Mouse (Mus musculus): ENCODE data around the gene Ggta1. TPM values are rescaled to one million over a fixed set of nuclear protein-coding genes. Genes with fewer than 3 reads are reported as not detected.

Gene Ggta1
- polyA plus RNA-seq, 1 experiment, result 16.2 TPM

- no peak overlapping the region for H3K4me3 ChIP-seq (replicated peaks; ENCODE audit: control insufficient read depth, low read depth, low read length)
- H3K27ac ChIP-seq (ENCODE audit: control insufficient read depth, insufficient read depth, low read depth, low read length, poor library complexity), result no peak overlapping the region; the same call in 1 of the 2 replicates
- no peak for TF ChIP-seq CTCF (IDR thresholded peaks at IDR 0.05; ENCODE audit: control insufficient read depth, insufficient read depth, low read length)
- TF ChIP-seq POLR2A (IDR thresholded peaks at IDR 0.05; ENCODE audit: borderline replicate concordance, control insufficient read depth, low read depth, low read length), result no peak
- WGBS, result 37% methylated on average over 4 of the region's 4 CpGs
- H3K4me1 ChIP-seq (ENCODE audit: control insufficient read depth, insufficient read depth, low read length), result peaks cover 5% of the 10 kb centered on the region; the same call in 1 of the 2 replicates
These were observed 29.6 kb downstream of the Ggta1 start for GRCm38 (mm10) chr2:35433428-35433827.

DNA sequence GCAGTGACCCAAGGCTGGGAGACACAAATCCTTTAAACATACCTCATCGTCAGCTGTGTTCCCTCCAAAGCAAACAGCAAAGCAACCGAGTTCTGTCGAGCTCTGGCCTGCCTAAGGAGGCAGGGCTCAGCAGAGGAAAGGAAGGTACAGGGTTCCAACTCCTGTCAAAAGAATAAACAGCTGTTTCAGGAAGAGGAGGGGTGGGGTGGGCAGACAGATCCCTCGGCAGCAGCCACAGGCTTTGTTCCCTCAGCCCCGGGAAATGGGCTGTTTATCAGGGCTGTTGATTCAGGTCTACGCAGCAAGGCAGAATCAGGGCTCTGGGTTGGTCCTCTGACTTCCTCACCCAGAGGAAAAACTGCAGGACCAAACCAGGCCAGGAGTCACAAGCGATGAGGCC, 30.6 kb downstream of the Ggta1 start:
- Histone ChIP-seq H3K4me3 (replicated peaks; ENCODE audit: control insufficient read depth, low read depth, low read length) (no peak overlapping the region), H3K27ac (ENCODE audit: control insufficient read depth, insufficient read depth, low read depth, low read length, poor library complexity) (no peak overlapping the region), H3K4me1 (ENCODE audit: control insufficient read depth, insufficient read depth, low read length) (peaks cover 7% of the 10 kb centered on the region)
- no peak for TF ChIP-seq POLR2A (IDR thresholded peaks at IDR 0.05; ENCODE audit: borderline replicate concordance, control insufficient read depth, low read depth, low read length)
- WGBS, result 40% methylated on average over 7 of the region's 7 CpGs

DNA sequence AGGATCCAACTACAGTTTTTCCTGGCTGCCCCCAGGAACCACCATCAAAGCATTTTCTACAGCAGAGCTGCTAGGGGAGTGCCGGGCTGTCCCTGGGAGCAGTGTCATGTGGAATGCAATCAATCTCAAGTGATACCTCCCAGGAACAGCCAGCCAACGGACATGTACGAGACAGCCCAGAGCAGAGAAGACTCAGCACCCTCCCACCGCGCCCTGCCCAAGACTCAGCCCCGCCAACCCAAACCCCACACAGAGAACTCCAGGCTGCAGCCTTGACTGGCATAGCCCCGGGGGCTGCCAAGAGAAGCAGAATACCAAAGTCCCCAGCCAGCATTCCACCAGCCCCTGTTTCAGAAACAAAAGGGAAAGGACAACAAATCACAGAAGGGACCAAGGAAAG, 31.0 kb downstream of the Ggta1 start:
- H3K4me1 ChIP-seq (ENCODE audit: control insufficient read depth, insufficient read depth, low read length), result peaks cover 7% of the 10 kb centered on the region
- TF ChIP-seq CTCF (IDR thresholded peaks at IDR 0.05; ENCODE audit: control insufficient read depth, insufficient read depth, low read length) (no peak), POLR2A (IDR thresholded peaks at IDR 0.05; ENCODE audit: borderline replicate concordance, control insufficient read depth, low read depth, low read length) (no peak)
- H3K4me3 ChIP-seq (replicated peaks; ENCODE audit: control insufficient read depth, low read depth, low read length), result no peak overlapping the region
- no peak overlapping the region for H3K27ac ChIP-seq (ENCODE audit: control insufficient read depth, insufficient read depth, low read depth, low read length, poor library complexity)
- 83% methylated on average over 7 of the region's 7 CpGs for WGBS

DNA sequence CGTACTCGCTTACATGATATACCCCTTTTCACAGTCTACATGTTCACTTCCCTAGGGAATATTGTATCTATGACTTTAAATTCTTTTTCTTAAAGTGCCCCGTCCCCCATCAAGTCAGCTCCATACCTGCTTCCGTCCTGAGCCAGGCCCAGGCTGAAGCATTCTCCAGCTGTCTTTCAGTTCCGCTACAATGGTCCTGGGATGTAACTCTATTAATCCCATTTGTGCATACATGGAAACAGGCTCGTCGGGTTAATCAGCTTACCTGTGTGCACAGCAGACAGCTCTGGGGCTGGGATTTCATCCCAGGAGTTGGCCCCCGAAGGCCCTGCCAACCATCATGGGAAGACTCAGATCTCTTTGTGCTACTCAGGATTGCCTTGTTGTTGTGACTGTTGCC, 32.2 kb downstream of the Ggta1 start:
- WGBS, result 89% methylated on average over 8 of the region's 8 CpGs
- Histone ChIP-seq H3K4me3 (replicated peaks; ENCODE audit: control insufficient read depth, low read depth, low read length) (no peak overlapping the region), H3K4me1 (ENCODE audit: control insufficient read depth, insufficient read depth, low read length) (peaks cover 5% of the 10 kb centered on the region), H3K27ac (ENCODE audit: control insufficient read depth, insufficient read depth, low read depth, low read length, poor library complexity) (no peak overlapping the region)
- TF ChIP-seq CTCF (IDR thresholded peaks at IDR 0.05; ENCODE audit: control insufficient read depth, insufficient read depth, low read length) (no peak), POLR2A (IDR thresholded peaks at IDR 0.05; ENCODE audit: borderline replicate concordance, control insufficient read depth, low read depth, low read length) (no peak)

DNA sequence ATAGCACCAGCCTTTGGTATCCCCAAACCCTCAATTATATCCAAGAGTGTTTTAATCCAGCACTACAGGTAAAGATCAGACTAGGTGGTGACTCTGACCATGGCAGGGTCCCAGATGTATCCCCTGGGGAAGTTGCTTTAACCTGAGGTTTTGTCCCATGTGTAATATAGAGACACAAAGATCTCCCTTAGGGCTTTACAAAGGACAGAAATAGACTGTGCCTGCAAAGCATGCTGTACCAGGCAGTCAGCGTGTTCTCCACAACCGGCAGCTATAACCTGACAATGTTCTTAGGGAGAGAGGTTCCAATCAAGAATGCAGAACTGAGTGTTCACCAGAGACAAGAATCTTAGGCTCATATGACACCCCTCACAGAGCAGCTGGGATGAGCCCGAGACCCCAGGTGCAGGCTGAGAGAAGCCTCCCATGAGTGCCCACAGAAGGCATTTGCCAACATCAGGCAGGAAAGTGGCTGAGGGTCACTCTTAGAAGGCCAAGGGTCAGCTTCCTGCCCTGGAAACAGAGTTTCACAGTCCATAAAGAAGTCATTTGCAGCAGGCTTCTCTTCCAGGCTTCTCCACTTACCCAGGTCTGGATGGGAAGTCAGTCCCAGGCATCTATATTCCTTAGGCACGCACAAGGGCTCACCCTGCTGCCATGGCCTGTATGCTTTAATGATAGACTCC, 34.3 kb downstream of the Ggta1 start:
- H3K4me3 ChIP-seq (replicated peaks; ENCODE audit: control insufficient read depth, low read depth, low read length), result no peak overlapping the region
- WGBS, result 79% methylated on average over 4 of the region's 4 CpGs
- no peak overlapping the region for H3K27ac ChIP-seq (ENCODE audit: control insufficient read depth, insufficient read depth, low read depth, low read length, poor library complexity)
- H3K4me1 ChIP-seq (ENCODE audit: control insufficient read depth, insufficient read depth, low read length), result peaks cover 4% of the 10 kb centered on the region
- no peak for TF ChIP-seq CTCF (IDR thresholded peaks at IDR 0.05; ENCODE audit: control insufficient read depth, insufficient read depth, low read length)

DNA sequence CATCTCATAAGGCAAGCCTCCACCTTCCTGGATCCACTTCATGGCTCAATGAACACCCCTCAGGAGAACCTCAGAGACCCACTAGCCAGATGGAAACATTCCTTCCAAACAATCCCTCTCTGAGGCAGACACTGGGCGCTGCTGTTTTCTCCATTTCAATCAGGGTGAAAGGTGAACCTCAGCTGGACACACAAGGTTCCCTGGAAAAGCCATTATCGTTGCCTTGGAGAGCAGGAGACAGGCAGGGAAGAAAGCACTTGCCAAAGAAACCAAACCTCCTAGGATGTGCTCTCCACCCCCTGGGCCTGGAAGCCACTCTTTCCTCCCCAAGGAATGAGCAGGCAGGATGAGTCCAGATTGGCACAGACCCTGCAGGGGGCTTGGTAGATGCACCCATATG, 35.5 kb downstream of the Ggta1 start:
- Histone ChIP-seq H3K4me3 (replicated peaks; ENCODE audit: control insufficient read depth, low read depth, low read length) (no peak overlapping the region), H3K27ac (ENCODE audit: control insufficient read depth, insufficient read depth, low read depth, low read length, poor library complexity) (no peak overlapping the region), H3K4me1 (ENCODE audit: control insufficient read depth, insufficient read depth, low read length) (peaks cover 2% of the 10 kb centered on the region)
- WGBS, result 85% methylated on average over 2 of the region's 2 CpGs
- TF ChIP-seq CTCF (IDR thresholded peaks at IDR 0.05; ENCODE audit: control insufficient read depth, insufficient read depth, low read length) (no peak), POLR2A (IDR thresholded peaks at IDR 0.05; ENCODE audit: borderline replicate concordance, control insufficient read depth, low read depth, low read length) (no peak)

GRCm38 (mm10) chr2:35423711-35424339, 39.2 kb downstream of the Ggta1 start:
- WGBS, result 89% methylated on average over 1 of the region's 1 CpGs
- no peak for TF ChIP-seq POLR2A (IDR thresholded peaks at IDR 0.05; ENCODE audit: borderline replicate concordance, control insufficient read depth, low read depth, low read length)
- TF ChIP-seq CTCF (IDR thresholded peaks at IDR 0.05; ENCODE audit: control insufficient read depth, insufficient read depth, low read length), result no peak
- peaks cover 2% of the 10 kb centered on the region for H3K4me1 ChIP-seq (ENCODE audit: control insufficient read depth, insufficient read depth, low read length)
- H3K27ac ChIP-seq (ENCODE audit: control insufficient read depth, insufficient read depth, low read depth, low read length, poor library complexity), result no peak overlapping the region
- H3K4me3 ChIP-seq (replicated peaks; ENCODE audit: control insufficient read depth, low read depth, low read length), result no peak overlapping the region

GRCm38 (mm10) chr2:35422384-35422783, 40.6 kb downstream of the Ggta1 start:
- TF ChIP-seq POLR2A (IDR thresholded peaks at IDR 0.05; ENCODE audit: borderline replicate concordance, control insufficient read depth, low read depth, low read length) (no peak), CTCF (IDR thresholded peaks at IDR 0.05; ENCODE audit: control insufficient read depth, insufficient read depth, low read length) (no peak)
- no peak overlapping the region for H3K27ac ChIP-seq (ENCODE audit: control insufficient read depth, insufficient read depth, low read depth, low read length, poor library complexity)
- peaks cover 1% of the 10 kb centered on the region; the same call in 1 of the 2 replicates for H3K4me1 ChIP-seq (ENCODE audit: control insufficient read depth, insufficient read depth, low read length)
- H3K4me3 ChIP-seq (replicated peaks; ENCODE audit: control insufficient read depth, low read depth, low read length), result no peak overlapping the region
- 43% methylated on average over 3 of the region's 3 CpGs for WGBS
